Mouse (Mus musculus): ENCODE measurements at regions not wholly inside any gene's neighbourhood (a gene's known extent, or its start where the extent isn't known, plus 50 kb on each side); places are given as distances from the start of the nearest gene placed in this dataset.

DNA sequence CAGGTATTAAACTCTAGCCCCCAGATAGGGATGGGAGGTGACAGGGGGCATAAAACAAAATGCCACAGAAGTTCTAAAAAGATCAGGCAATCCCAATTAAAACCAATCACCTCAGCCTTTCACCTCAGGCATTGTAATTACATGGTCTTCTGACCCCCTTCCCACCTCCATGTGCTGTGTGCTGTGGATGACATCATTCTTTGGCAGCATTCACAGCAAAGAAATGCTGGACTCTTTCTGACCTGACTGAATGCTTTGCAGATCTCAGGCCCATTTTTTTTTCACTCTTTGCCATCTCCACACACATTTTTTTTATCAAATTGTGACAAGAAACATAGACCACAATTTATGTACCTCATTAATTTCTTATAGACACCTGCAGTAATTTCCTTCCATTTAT is 659.1 kb downstream of the Inhba start:
- TF ChIP-seq EP300 (IDR thresholded peaks at IDR 0.05; ENCODE audit: low read depth) (no peak), CTCF (IDR thresholded peaks at IDR 0.05; ENCODE audit: low read depth) (no peak)
